Mouse (Mus musculus) stomach, postnatal 0 days (tissue): Measurements from ENCODE around the gene Hdlbp.

ENCODE experiments used
- CTCF ChIP-seq: IDR thresholded peaks from 2 replicates; pipeline ENCODE4 v1.5.1; 2016; ENCODE audit warnings: antibody characterized with exemption, low read depth, mild to moderate bottlenecking, moderate library complexity
- EP300 ChIP-seq: optimal IDR thresholded peaks from 2 replicates; pipeline ENCODE3; 2016; ENCODE audit warnings: antibody characterized with exemption

DNA sequence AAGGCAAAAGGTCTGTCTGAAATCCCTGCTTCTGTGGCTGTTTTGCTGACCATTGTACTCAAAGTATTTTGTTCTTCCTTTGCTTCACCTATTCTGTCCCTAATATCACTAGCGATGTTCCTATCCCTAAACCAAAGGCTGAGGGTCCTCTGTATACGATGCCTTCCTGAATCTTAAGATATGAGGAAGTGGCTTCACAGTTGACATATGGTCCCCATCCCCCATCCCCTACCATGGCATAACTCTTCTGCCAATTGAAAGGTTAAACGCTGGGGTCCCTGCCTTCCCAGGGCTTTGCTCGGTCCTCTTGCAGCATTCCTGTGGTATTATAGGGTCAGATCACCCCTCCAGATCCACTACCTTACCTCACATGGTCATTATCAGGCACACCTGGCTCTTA is 75.2 kb downstream of the Hdlbp start:
- TF ChIP-seq CTCF, result no peak
- no peak for TF ChIP-seq EP300
